Mouse (Mus musculus): ENCODE measurements around the gene Tnnt2.
A peak's percentile ranks its signal among the peaks of the same experiment; 100 is the strongest.

Tnnt2 gene

DNA sequence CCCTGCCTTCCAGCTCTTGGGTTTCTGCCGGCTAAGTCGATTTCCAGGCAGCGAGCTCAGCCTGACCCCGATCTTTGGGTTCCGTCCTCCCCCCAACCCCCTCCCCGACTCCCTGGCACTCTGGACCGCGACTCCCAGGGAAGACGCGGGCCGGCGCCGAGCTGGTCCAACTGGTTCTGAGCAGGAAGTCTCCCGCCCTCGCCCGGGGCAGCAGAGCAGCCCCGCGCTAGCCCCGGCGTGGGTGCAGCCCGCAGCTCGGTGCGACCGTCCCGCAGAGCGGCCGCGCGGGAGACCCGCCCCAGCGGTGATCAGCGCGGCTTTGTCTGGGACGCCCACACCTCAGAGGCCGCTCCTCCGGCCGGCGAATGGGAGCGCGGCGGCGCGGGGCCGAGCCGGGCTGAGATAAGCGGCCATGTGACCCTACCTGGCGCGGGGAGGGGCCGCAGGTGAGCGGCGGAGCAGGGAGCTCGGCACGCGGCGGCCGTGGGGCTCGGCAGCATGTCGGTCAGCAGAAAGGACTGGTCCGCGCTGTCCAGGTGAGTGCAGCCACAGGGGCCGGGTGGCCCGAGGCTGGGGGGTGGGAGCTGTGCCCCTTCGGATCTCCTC is 17.6 kb upstream of the Tnnt2 start, which contains the start of gene Lad1:
Gene Lad1, plus strand, starts transcription at position 118 of the 606 bp plus-strand sequence.
- DNase-seq (ENCODE audit: low spot score) = no peak

- DNase-seq (ENCODE audit: low spot score) = no peak
Observed at GRCm38 (mm10) chr1:135820071-135820470, 16.1 kb upstream of the Tnnt2 start.

GRCm38 (mm10) chr1:135820736-135821364 is 15.3 kb upstream of the Tnnt2 start:
- no peak for DNase-seq (ENCODE audit: low spot score)

GRCm38 (mm10) chr1:135821780-135822179 is 14.4 kb upstream of the Tnnt2 start:
- no peak for DNase-seq (ENCODE audit: low spot score)

DNA sequence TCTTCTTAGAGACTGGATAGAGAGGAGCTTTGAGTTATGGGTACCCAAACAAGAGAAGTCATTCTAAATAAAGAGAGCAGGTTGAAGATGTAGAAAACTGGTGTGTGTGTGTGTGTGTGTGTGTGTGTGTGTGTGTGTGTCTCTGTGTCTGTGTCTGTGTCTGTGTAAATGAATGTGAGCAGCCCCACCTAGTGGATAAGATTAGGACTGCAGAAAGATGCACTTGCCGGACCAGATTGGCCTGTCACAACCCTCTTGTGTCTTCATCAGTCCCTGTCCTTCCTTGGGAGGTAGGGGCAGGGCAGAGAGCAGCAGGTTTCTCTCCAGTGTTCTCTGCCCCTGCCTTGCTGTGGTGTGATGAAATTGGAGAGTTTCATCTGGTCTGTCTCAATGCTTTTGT is 7.2 kb upstream of the Tnnt2 start:
- DNase-seq (ENCODE audit: low spot score) = no peak

DNA sequence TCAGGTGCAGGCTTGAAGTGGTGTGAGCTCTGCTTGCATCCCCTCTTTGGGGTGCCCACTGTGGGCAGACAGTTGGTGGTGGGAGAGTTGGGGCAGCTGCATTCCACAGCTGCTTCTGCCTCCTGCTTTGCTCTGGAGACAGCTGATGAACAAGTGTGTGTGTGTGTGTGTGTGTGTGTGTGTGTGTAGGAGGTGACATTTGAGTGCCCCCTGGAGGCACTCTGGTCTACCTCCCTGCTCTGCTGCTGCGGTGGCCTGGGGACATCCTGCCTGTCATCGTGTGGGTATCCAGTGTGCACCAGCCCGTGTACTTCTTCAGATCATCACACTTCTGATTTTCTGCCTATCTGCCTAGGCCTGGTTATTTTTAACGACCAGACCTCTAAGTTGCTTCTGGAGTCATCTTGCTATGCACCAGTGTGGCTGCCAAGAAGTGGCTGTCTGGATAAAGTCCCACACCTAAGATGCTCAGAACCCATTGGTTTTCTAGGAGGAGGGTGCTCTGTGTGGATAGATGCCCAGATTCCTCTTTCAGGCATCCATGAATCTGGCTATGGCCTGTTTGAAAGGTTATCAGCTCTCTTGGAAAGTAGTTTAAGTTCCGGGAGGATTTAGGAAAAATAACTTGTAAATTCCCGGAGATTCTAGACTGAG is 1.8 kb upstream of the Tnnt2 start:
- DNase-seq (ENCODE audit: low spot score) = no peak

DNA sequence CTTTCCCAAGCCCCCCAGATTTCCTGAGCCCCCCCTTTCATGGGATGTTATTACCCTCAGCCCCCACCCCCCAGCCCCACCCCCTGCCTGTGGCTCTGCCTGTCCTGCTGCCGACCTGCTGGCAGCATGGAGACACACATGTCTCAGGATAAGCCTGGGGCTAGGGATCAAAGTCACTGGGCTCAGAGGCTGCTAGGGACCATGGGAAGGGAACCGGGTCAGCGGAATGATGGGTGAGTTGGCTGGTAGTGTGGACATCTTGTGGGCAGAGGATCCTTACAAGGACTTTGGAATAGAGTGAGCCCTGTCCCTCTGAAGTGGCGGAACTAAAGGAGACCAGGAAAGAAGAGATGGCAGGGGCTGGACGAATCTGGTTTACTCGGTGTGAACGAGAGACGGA is 1.2 kb upstream of the Tnnt2 start:
- DNase-seq (ENCODE audit: low spot score) = no peak

GRCm38 (mm10) chr1:135838626-135839025 is 2.5 kb downstream of the Tnnt2 start:
- no peak for DNase-seq (ENCODE audit: low spot score)

- DNase-seq (ENCODE audit: low spot score) = no peak
Observed at GRCm38 (mm10) chr1:135839065-135839464, 2.9 kb downstream of the Tnnt2 start.

DNA sequence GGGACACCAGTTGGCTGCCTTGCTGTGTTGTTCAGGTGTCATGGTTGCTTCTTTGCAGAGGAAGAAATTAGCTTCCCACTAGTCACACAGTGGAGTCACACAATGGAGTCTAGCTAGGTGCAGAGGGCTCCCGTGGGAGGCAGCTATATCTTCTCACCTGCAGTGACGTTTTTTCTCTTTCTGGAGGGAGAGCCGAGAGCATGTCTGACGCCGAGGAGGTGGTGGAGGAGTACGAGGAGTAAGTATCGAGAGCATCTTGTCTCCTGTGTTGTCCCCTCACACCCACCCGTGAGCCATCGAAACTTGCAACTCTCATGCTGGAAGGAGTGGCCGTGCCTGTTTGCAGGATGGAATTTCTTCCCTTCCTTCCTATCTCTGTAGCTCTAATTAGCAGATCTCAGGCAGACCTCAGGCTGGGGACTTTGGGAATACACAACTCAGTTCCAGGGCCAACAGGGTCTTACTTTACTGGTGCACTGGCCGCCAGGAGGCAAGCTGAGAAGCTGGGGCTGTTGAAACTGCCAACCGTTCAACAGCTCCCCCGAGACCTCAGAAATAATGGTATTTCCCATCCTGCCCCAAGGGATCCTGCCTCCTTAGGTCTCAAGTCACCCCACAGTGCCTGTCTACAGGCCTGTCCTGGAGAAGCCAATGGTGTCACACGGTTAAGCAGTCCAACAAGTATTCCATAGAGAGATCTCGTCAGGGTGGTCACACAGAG is 4.7 kb downstream of the Tnnt2 start:
- DNase-seq (ENCODE audit: low spot score) = no peak

DNA sequence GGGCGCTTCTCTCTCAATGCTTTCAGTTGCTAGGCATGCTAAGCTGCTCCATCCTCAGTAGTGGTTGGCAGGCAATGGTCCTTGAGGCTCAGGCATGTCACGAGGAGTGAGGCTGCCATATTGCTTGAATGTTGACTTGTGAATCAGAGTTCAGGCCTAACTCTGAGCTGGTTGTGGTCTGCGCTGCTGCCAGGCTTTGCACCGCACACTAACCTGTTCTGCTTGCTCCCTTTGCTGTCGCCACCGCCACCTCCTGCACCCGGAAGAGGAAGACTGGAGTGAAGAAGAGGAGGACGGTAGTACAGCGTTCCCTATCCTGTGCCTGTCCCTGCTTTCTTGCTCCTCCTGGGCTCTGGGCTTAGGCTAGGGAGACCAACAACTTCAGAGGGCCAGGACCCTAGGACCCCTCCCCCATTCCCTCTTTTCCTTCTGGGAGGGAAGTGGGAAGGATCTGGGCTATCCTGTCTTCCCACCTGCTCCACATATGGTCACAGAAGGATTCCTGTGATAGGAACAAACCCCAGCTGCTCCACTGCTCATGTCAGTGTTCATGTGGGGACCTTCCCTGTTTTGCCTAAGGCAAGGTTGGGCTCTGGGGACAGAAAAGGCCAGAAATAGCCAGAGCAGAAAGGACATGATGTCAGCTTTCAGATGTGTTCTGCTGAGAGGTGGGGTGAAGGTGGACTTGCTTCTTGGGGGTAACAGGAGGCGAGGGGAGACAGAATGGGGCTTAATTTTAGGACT is 7.5 kb downstream of the Tnnt2 start:
- no peak for DNase-seq (ENCODE audit: low spot score)

DNA sequence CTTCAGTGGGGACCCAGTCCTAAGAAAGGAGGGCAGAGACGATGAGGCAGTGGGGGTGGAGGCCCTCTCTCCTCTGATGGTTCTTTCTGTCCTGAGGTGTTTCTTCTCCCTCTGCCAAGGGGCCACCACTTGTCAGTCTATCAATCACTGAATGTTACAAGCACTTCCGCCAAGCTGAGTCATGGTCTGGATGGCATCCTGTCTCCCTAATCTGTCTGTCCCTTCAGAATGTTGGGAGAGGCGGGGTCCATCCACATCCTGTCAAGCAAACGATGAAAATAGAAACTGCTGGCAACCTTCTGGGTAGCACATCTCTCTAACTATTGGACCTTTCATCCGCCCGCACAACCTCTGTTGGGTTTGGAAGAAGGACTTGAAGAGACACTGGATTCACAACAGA is 8.3 kb downstream of the Tnnt2 start:
- DNase-seq (ENCODE audit: low spot score) = no peak

DNA sequence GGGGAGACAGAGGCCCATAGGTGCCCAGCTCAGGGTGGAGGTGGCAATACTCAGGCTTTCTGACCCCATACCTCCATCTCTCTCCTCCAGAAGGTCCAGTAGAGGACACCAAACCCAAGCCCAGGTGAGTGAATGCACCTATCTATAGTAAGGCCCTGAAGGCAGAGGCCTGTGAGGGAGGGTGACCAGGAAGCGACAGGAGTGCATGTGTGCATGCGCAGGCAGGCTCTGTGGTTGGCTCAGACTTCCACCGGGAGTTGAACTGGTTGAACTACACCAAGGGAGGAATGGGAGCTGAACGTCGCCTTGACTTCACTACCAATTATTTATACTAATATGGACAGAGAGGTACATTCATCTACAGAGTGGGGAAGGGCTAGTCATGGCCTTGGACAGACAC is 10.5 kb downstream of the Tnnt2 start:
- no peak for DNase-seq (ENCODE audit: low spot score)

- DNase-seq (ENCODE audit: low spot score) = peak; percentile 67
Observed at GRCm38 (mm10) chr1:135847139-135847562, 11.0 kb downstream of the Tnnt2 start.

- DNase-seq (ENCODE audit: low spot score) = no peak
Observed at GRCm38 (mm10) chr1:135847611-135848351, 11.6 kb downstream of the Tnnt2 start.

- peak; percentile 78 for DNase-seq (ENCODE audit: low spot score)
Observed at GRCm38 (mm10) chr1:135850722-135851512, 14.8 kb downstream of the Tnnt2 start.

DNA sequence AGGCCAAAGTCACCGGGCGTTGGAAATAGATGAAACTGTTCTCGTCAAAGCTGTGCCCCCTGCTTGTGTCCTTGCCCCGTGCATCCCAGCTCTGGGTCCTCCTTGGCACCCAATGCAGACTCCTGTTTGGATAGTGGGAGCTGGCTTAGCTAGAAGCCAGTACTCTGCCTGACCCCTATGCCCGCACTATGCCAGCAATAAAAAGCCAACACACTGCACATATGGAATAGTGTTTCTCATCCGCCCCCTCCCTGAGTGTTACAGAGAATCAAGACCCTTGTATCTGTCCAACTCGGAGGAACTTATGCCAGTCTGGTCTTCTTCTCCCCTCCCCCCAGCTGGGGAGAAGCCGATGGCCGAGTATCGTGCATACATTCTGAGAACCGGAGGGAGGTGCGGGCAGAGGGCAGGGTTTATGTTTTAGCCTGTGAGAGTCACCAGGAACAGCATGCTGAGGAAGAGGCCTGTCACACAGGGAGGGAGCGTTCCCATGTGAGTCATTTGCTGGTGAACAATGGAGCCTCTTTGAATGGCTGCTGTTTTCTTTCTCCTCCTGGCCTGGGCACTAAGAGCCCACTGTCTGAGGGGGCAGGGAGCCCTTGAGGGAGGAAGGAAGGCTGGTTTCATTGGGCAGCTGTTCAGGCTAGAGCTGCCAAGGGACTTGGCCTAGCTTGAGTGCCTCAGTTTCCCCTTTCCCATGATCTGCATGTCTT is 16.0 kb downstream of the Tnnt2 start:
- no peak for DNase-seq (ENCODE audit: low spot score)

DNA sequence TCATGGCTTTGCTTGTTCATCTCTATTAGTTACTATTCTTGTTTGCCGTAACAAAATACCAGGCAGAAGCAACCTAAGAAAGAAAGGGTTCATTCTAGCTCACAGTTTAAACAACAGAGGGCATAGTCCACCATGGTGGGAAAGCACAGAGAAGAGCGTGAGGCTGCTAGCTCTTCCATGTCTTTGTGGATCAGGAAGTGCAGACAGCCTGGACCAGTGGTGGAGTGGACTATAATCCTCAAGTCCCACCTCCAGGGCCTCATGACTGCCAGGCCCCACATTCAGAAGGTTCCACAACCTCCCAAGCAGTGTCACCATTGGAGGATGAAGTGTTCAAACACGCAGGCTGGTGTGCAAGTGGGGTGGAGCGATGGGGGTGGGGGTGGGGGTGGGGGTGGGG is 17.0 kb downstream of the Tnnt2 start:
- DNase-seq (ENCODE audit: low spot score) = no peak

DNA sequence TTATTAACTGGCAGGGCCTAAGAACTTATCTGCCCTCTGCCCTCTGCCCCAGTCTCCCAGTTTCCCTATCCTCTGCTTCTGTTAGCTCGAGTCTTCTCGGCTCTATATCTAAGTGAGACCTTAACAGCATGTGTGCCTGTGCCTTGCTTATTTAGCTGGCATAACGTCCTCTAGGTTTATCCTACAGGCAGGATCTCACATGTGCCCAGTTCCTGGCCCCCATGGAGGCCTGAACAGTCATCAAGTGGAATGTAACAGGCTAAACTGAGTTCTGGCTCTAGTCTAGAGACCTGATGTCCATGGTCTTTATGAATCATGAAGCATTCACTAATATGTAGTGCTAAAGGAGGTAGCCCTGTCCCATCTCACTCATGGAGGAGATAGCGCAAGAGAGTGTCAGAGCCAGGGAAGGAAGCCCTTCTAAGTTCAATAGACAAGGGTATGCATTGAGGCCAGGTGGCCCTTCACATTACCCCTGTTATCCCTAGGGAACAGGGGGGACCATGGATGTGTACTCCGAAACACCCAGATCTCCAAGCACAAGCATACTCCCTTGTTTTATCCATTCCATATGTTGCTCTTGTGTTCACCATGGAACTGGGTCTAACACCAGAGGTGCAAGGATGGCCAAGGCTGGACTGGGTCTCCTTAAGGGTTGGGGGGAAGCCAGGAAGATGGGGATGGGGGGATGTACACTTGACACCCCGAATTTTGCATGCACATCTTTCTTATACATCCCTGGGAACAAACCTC is 18.6 kb downstream of the Tnnt2 start:
- DNase-seq (ENCODE audit: low spot score) = no peak

All from testis, postnatal 10 days (tissue).